Mouse (Mus musculus): ENCODE measurements at regions not wholly inside any gene's neighbourhood (a gene's known extent, or its start where the extent isn't known, plus 50 kb on each side); places are given as distances from the start of the nearest gene placed in this dataset.
"Not testable (repeated sequence)": the region's sequence is repeated elsewhere in the genome, so short reads cannot be mapped to it uniquely, and the experiment has no call there.

GRCm38 (mm10) chr4:23009196-23009595 lies 521.0 kb upstream of the Pou3f2 start:
- DNase-seq (ENCODE audit: inconsistent age in 2 of 2, low spot score in 1 of 2) = not testable (repeated sequence)

- no peak for DNase-seq (ENCODE audit: inconsistent age in 2 of 2, low spot score in 1 of 2)
These were observed 510.8 kb upstream of the Pou3f2 start for GRCm38 (mm10) chr4:22998994-22999393.

- DNase-seq (ENCODE audit: inconsistent age in 2 of 2, low spot score in 1 of 2) = no peak
These were observed 509.2 kb upstream of the Pou3f2 start for GRCm38 (mm10) chr4:22997198-22997985.

DNA sequence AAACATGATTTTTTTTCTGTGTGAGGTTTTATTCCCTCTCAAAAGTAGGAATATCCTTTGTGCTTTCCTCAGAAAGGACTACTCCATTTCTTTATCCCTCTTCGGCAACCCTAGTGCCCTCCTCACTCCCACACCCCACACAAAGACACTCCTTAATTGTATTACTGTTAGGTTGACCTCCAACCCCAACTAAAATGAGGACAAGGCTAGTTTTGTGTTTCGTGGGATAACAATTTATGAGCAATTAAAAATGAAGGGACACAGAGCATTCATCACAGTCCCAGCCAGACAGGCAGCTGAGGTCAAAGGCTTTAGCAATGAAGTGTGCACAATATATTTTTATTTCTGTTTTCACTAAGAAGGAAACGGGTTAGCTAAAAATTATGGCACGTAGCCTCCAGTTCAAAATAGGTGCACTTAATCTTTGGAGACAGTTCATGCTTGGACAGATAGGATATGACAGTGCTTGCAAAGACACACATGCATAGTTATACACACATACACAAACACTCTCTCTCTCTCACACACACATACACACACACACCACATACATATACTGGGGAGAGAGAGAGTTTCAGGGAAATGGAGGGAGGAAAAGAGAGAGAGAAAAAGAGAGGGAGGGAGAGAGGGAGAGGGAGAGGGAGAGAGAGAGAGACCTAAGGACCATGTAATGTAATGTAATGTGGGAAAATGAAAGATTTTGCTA lies 498.8 kb upstream of the Pou3f2 start:
- peak in 1 of 2 experiments; percentile 27 for DNase-seq (ENCODE audit: inconsistent age in 2 of 2, low spot score in 1 of 2)

DNA sequence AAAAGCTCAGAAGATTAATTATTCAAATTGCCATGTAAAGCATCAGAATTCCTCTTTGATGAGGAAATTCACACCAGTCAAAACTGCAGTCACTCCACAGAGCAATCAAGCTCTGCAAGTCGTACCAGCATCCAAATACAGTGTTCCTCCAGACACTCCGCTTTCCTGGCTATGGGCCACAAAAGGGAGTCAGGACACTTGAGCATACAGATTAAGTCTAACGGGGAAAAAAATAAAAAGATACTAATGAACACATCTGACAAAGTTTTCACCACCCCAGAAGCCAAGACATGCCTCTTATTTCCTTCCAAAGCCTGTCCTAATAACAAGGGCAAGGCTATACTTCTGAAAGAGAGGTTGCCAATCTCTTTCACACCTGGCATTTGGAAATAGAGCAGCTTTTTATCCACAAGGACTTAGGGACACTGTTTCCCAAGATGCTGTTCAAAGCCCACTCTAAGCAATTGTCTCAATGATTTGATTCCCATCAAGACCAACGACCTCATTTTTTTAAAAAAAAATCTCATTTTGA lies 485.5 kb upstream of the Pou3f2 start:
- no peak for DNase-seq (ENCODE audit: inconsistent age in 2 of 2, low spot score in 1 of 2)

- no peak for DNase-seq (ENCODE audit: inconsistent age in 2 of 2, low spot score in 1 of 2)
These were observed 484.8 kb upstream of the Pou3f2 start for GRCm38 (mm10) chr4:22972784-22973584.

DNA sequence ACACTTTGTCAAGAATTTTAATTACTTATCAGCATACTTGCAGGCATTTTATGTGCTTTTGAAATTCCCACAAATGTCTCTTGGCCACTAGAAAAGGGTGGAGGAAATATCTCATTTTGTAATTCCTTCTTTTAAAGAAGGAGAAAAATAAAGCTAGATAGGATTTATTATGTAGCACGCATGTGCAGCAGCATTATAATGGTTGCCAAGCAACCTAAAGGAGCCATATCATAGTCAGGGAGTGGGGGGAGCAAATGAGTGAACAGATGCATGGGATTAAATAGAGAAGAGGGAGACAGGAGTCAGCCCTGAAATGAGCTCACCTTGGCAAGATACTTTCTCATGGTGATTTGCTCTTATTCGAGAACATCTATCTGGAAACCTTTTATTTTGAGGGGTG lies 483.0 kb upstream of the Pou3f2 start:
- DNase-seq (ENCODE audit: inconsistent age in 2 of 2, low spot score in 1 of 2) = no peak

DNA sequence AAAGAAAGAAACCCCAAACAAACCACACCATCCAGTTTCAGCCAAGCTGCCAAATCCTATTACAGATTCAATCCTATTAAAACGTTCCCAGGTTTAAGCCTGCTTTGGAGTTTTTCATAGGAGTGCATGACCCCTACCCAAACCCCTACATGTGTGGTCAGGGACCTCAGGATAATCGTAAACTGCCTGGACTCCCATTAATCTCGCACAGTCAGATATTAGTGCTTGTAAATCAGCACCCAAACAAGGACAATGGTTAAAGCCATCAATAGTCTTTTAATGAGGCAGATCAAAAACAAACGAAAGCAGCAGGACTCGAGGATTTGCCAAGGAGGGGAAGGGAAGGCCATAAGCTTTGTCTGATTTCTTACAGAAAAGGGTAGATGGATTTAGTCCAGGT lies 482.3 kb upstream of the Pou3f2 start:
- DNase-seq (ENCODE audit: inconsistent age in 2 of 2, low spot score in 1 of 2) = no peak

DNA sequence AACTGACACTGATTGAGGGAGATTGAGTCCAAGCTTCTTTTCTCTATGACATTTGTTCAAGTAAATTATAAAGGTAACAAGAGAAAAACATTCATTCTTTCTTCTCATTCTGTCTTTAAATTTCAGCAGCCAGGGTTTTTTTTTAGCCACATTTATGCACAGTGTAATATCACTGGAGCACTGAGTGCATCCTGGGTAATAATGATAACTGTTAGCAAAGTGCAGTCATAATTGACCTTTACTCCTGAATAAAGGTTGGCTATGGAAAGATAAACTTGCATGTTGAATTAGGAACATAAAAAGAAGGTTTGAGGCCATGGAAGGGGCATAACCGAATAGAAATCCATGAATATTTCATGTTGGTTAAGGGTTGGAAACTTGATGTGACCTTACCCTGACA lies 461.3 kb upstream of the Pou3f2 start:
- DNase-seq (ENCODE audit: inconsistent age in 2 of 2, low spot score in 1 of 2) = no peak

DNA sequence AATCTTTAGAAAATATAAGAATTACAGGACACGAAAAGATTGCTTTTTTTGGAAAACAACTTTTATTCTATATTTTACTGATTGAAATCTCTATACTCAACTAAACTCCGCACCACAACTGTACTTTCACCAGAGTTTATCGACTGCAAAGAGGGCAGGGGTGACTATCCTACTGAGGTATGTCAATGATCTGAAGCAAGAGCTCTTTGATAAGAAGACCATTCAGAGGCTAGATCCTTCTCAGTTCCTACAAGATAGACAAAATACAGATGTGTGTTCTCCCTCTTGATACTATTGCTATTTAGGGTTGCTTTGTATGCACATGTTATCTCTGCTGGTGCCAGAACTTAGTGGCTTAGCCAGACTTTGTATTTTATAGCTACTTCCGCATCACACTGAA lies 460.7 kb upstream of the Pou3f2 start:
- DNase-seq (ENCODE audit: inconsistent age in 2 of 2, low spot score in 1 of 2) = no peak

- peak; percentile 14 to 36 for DNase-seq (ENCODE audit: inconsistent age in 2 of 2, low spot score in 1 of 2)
These were observed 458.7 kb upstream of the Pou3f2 start for GRCm38 (mm10) chr4:22946788-22947406.

DNA sequence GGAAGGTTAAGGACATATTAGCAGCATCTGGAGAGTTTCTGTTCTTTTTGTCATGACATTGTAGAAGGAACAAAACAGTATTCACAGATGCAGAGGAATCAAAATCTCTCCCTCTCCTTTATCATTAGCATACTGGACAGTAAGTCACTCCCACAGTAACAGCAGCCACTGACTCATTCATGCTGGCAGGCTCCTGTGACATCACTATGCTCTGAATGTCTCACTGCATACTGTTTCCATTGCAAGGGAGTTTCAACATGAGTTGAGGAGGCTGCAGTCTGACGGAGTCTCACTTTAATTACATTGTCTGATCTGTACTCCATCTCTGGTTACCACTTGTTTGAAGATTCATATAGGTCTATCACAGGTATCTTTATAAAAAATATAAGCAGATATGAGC lies 450.1 kb upstream of the Pou3f2 start:
- DNase-seq (ENCODE audit: inconsistent age in 2 of 2, low spot score in 1 of 2) = peak; percentile 18 to 64

DNA sequence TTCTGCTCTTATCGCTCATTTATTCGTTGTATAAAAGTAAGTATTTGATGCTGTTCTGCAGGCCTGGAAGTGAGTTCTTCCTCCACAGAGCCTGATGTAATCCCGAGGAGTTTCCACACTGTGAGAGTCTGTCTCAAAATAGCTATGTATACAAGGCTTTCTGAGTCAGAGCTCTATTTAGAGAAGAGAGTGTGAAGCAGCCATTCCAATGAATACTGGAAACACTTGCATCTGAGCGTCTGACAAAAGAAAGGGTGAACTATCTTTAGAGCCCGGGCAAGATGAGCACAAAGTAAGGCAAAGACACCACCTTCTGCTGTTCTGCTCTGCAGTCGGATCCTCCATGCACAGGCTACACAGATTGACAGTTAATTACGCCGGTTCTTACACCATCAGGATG lies 436.0 kb upstream of the Pou3f2 start:
- DNase-seq (ENCODE audit: inconsistent age in 2 of 2, low spot score in 1 of 2) = peak in 1 of 2 experiments; percentile 7

DNA sequence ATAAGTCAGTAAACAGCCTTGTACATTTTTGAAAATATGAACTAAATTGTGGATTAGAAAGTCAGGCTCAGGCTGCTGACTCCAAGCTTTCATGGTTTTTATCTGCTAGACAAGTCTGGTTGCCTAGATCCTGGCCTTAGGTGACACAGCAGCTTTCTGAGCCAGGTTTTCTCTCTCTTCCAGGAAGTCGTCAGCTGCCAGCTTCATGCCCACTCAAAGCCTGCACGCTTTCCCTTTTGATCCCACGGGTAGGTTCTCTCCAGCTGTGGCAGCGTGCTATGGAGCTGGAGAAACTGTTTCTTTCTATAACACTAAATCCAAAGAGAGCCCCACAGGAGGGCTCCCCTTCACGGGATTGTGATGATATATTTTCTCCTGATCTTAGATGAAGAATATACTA lies 426.7 kb upstream of the Pou3f2 start:
- no peak for DNase-seq (ENCODE audit: inconsistent age in 2 of 2, low spot score in 1 of 2)

DNA sequence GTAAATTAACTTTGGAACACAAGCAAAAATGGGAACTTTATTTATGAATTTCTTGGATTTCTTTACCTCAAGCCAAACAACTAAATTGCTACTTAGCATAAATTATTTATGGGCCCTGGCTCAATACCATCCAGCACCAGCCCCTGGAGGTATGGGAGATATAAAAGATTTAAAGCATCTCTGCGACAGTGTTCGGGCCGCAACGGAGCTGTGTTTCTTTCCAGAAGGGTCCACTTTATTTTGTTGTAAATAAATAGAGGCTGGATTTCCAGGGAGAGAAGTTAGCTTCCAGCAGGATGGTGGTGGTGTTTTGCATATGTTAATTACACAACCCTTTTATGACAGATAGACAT lies 404.5 kb upstream of the Pou3f2 start:
- no peak for DNase-seq (ENCODE audit: inconsistent age in 2 of 2, low spot score in 1 of 2)

DNA sequence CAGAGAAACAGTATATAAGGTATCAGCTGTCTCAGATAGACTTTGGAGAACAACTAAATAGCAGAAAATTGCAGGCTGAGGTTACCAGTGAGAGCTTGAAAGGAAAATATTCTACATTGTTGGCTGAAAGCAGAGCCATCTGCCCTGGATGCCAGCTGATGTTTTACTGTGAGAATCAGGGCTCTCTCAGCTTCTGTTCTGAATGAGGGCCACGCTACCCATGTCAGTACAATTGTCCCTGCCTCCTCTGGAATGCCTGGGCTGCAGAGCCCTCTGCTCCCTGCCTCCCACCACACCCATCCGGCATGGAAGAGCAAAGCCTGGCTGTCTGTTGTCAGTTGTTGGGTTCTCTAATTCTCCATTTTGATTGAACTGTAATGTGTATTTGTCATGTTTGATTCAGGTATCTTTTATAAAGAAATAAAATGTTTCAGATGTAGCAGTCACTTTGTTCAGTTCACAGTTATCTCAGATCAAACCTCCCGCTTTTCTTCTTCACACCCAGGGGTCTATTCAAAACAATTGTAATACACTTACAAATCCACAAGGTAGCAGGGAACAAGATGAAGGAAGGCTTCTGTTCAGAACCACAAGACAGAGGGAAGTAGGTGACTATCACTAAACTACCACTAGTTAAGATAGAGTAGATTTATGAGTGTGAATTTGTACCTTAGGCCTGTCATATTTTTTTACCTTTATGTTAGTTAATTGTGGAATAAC lies 404.0 kb upstream of the Pou3f2 start:
- DNase-seq (ENCODE audit: inconsistent age in 2 of 2, low spot score in 1 of 2) = no peak

- no peak for DNase-seq (ENCODE audit: inconsistent age in 2 of 2, low spot score in 1 of 2)
These were observed 392.5 kb upstream of the Pou3f2 start for GRCm38 (mm10) chr4:22880692-22881091.

DNA sequence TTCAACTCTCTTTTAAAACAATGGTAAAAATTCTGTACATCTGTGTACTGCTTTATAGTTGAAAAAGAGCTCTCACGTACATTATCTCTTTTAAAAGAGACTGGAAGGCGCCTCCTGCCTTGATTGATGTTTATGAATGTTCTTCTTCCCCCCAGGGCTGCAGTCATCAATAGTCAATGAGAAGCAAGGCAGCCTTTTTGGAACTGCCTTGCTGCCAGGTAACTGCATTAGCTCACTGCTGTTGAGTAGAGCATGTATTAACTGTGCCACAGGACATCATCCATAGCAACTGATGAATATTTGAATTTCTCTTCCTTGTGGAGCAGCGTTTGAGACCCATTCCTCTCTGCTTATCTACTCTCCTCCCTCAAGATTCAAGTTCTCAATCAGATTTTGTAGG lies 387.2 kb upstream of the Pou3f2 start:
- DNase-seq (ENCODE audit: inconsistent age in 2 of 2, low spot score in 1 of 2) = no peak

- no peak for DNase-seq (ENCODE audit: inconsistent age in 2 of 2, low spot score in 1 of 2)
These were observed 347.9 kb upstream of the Pou3f2 start for GRCm38 (mm10) chr4:22836124-22836445.

DNA sequence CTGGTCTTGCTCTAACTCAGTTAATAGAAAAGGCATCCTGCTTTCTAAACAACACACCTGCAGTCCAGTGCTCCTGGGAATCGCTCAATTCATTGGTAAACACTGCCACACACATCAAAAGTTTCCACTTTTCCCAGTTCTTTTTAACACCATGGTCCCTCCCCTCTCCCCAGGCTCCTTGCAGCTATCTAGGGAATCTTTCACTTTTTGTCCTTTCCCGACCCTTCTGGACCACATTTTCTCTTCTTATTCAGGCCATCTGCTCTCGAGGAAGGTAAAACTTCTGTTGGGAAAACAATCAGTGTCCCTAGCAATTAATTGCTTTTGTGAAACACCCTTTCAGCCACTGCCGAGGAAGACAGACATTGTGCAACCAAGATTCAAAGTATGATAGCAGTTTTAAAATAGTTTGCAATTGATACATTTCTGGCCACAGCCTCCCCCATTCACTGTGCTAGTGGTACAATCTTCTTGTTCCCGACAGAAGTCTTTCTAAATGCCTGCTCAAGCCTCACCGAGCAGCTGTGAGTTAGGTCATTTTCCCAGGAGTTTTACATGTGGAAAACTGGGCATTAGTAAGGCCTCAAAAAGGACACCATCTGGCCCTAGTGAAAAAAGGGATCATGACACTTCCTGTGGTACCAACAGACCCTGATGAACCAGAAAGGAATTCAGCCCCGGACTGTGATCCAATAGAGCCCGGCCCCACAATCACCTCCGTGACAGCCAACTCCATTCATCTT lies 347.4 kb upstream of the Pou3f2 start:
- DNase-seq (ENCODE audit: inconsistent age in 2 of 2, low spot score in 1 of 2) = no peak
